Mouse (Mus musculus) testis, adult 2 months (tissue): ENCODE results near the gene Npy4r. TPM values are rescaled to one million over a fixed set of nuclear protein-coding genes. Genes with fewer than 3 reads are reported as not detected.

Experiments used
- H3K27ac ChIP-seq: fragments of 200-500 bp; 2 replicates; pipeline ENCODE4 v1.5.1; 2012; ENCODE audit warnings: low read depth, low read length; ENCODE audit not compliant: control insufficient read depth, insufficient read depth
- H3K27me3 ChIP-seq: fragments of 200-500 bp; 2 replicates; pipeline ENCODE4 v1.6.1; 2012; ENCODE audit warnings: mild to moderate bottlenecking, low read length, moderate library complexity; ENCODE audit not compliant: control insufficient read depth, insufficient read depth
- H3K36me3 ChIP-seq: fragments of 200-500 bp; 2 replicates; pipeline ENCODE4 v1.6.1; 2012; ENCODE audit warnings: mild to moderate bottlenecking, low read length; ENCODE audit not compliant: control insufficient read depth, insufficient read depth
- H3K4me1 ChIP-seq: fragments of 200-500 bp; 2 replicates; pipeline ENCODE4 v1.6.1; 2012; ENCODE audit warnings: low read length; ENCODE audit not compliant: control insufficient read depth, insufficient read depth
- H3K4me3 ChIP-seq: fragments of 200-500 bp; 2 replicates; pipeline ENCODE4 v1.5.1; 2012; ENCODE audit warnings: low read depth, mild to moderate bottlenecking, low read length, moderate library complexity, mixed read lengths; ENCODE audit not compliant: control insufficient read depth
- CTCF ChIP-seq: fragments of 200-500 bp; IDR thresholded peaks from 2 replicates; pipeline ENCODE4 v1.5.1; 2012; ENCODE audit warnings: low read depth, mild to moderate bottlenecking, inconsistent platforms, low read length, moderate library complexity; ENCODE audit not compliant: control insufficient read depth, insufficient read depth, insufficient replicate concordance
- POLR2A ChIP-seq: fragments of 200-500 bp; IDR thresholded peaks from 2 replicates; pipeline ENCODE4 v1.6.1; 2012; ENCODE audit warnings: low read depth, mild to moderate bottlenecking, inconsistent platforms, low read length, moderate library complexity; ENCODE audit not compliant: control insufficient read depth
- polyA plus RNA-seq: library from polyadenylated mRNA; depleted of rRNA; stranded (reverse); fragments of >200 nt; gene quantifications from 2 replicates; pipeline ENCODE4 v1.2.3, GENCODE M21; 2012

The Npy4r gene
- polyA plus RNA-seq, 1 experiment, result 0.06 TPM

GRCm38 (mm10) chr14:34188629-34189028, 36.3 kb upstream of the Npy4r start:
- no peaks in the 10 kb centered on the region for H3K27me3 ChIP-seq
- no peak for TF ChIP-seq POLR2A
- peak; percentile 67; the same call in 1 of the 2 replicates for TF ChIP-seq CTCF
- H3K27ac ChIP-seq, result no peak overlapping the region
- no peak overlapping the region for H3K4me3 ChIP-seq
- H3K4me1 ChIP-seq, result no peaks in the 10 kb centered on the region; the same call in 1 of the 2 replicates
- H3K36me3 ChIP-seq, result no peaks in the 10 kb centered on the region

- Histone ChIP-seq H3K36me3 (no peaks in the 10 kb centered on the region), H3K4me1 (no peaks in the 10 kb centered on the region; the same call in 1 of the 2 replicates), H3K27me3 (no peaks in the 10 kb centered on the region), H3K27ac (no peak overlapping the region), H3K4me3 (no peak overlapping the region)
- no peak for TF ChIP-seq POLR2A
- no peak for TF ChIP-seq CTCF
Measured at GRCm38 (mm10) chr14:34183101-34183500, 30.8 kb upstream of the Npy4r start.

GRCm38 (mm10) chr14:34179351-34179750, 27.1 kb upstream of the Npy4r start:
- Histone ChIP-seq H3K27ac (no peak overlapping the region), H3K27me3 (no peaks in the 10 kb centered on the region), H3K4me3 (no peak overlapping the region), H3K4me1 (no peaks in the 10 kb centered on the region), H3K36me3 (no peaks in the 10 kb centered on the region)
- no peak for TF ChIP-seq CTCF
- TF ChIP-seq POLR2A, result no peak

- TF ChIP-seq POLR2A, result no peak
- Histone ChIP-seq H3K4me3 (no peak overlapping the region), H3K36me3 (no peaks in the 10 kb centered on the region), H3K4me1 (no peaks in the 10 kb centered on the region), H3K27ac (no peak overlapping the region), H3K27me3 (no peaks in the 10 kb centered on the region)
Measured at GRCm38 (mm10) chr14:34171107-34171506, 18.8 kb upstream of the Npy4r start.

- no peak for TF ChIP-seq POLR2A
- H3K27ac ChIP-seq, result no peak overlapping the region
- no peaks in the 10 kb centered on the region for H3K4me1 ChIP-seq
- no peak overlapping the region for H3K4me3 ChIP-seq
- no peaks in the 10 kb centered on the region for H3K27me3 ChIP-seq
- no peaks in the 10 kb centered on the region for H3K36me3 ChIP-seq
Measured at GRCm38 (mm10) chr14:34155752-34156151, 3.5 kb upstream of the Npy4r start.

- TF ChIP-seq POLR2A (no peak), CTCF (peak; percentile 49; the same call in 1 of the 2 replicates)
- no peaks in the 10 kb centered on the region for H3K36me3 ChIP-seq
- H3K27ac ChIP-seq, result no peak overlapping the region
- H3K4me3 ChIP-seq, result no peak overlapping the region
- H3K4me1 ChIP-seq, result no peaks in the 10 kb centered on the region
- no peaks in the 10 kb centered on the region for H3K27me3 ChIP-seq
Measured at GRCm38 (mm10) chr14:34154601-34155337, 2.5 kb upstream of the Npy4r start.

- H3K27me3 ChIP-seq, result no peaks in the 10 kb centered on the region
- no peak overlapping the region for H3K27ac ChIP-seq
- H3K4me3 ChIP-seq, result peak overlapping the region; percentile 76
- no peaks in the 10 kb centered on the region for H3K36me3 ChIP-seq
- no peaks in the 10 kb centered on the region for H3K4me1 ChIP-seq
- TF ChIP-seq POLR2A, result no peak
- TF ChIP-seq CTCF, result no peak
Measured at GRCm38 (mm10) chr14:34142915-34143314, 9.4 kb downstream of the Npy4r start.

- TF ChIP-seq CTCF (no peak), POLR2A (no peak)
- Histone ChIP-seq H3K36me3 (no peaks in the 10 kb centered on the region), H3K27me3 (no peaks in the 10 kb centered on the region), H3K4me1 (no peaks in the 10 kb centered on the region), H3K4me3 (no peak overlapping the region), H3K27ac (no peak overlapping the region)
Measured at GRCm38 (mm10) chr14:34142316-34142715, 10.0 kb downstream of the Npy4r start.
